Mouse (Mus musculus) G1E (cell line): ENCODE measurements around the gene Radil.

Source experiments
- CTCF ChIP-seq: IDR thresholded peaks from 2 replicates; pipeline ENCODE4 v1.5.1; 2012; ENCODE audit warnings: low read depth, low read length, inconsistent platforms, mixed read lengths
- POLR2AphosphoS5 ChIP-seq: IDR thresholded peaks from 2 replicates; pipeline ENCODE4 v1.6.1; 2012; ENCODE audit warnings: low read depth, low read length, inconsistent platforms; ENCODE audit not compliant: insufficient replicate concordance
- TAL1 ChIP-seq: conservative IDR thresholded peaks from 2 replicates; pipeline ENCODE4 v1.6.1; 2012; ENCODE audit warnings: low read depth, low read length, inconsistent platforms, mixed read lengths

- TF ChIP-seq POLR2AphosphoS5 (no peak), CTCF (no peak), TAL1 (no peak)
Observed at GRCm38 (mm10) chr5:142549441-142549840, 1.5 kb downstream of the Radil start.
